Mouse (Mus musculus) kidney, postnatal 36 days (tissue): ENCODE results near the gene Stau1.

Experiments
- DNase-seq, 2 experiments: peaks; one replicate each; pipeline ENCODE4 v3.0.0; 2021 to 2022; ENCODE audit warnings: mixed read lengths in 2 of 2

The Stau1 gene

DNA sequence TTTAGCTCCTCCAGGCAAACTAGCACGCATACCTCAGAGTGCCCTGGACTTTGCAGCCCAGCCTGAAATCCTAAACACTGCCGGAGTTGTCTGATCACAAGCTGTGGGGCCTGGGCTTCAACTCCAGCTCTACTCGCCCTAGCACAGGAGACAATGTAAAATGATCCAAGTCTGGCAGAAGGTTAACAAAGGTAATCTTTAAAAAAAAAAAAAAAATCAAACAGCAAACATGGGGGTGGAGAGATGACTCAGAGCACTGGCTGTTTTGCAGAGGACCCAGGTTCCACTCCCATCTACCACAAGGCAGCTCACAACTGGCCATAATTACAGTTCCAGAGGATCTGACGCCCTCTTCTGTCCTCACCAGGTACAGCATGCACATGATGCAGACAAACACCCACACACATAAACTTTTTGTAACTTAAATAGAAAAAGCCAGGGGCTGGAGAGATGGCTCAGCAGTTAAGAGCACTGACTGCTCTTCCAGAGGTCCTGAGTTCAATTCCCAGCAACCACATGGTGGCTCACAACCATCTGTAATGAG is 12.7 kb downstream of the Stau1 start:
- DNase-seq, result no peak

GRCm38 (mm10) chr2:166980161-166980560 is 15.9 kb downstream of the Stau1 start:
- DNase-seq, result no peak

DNA sequence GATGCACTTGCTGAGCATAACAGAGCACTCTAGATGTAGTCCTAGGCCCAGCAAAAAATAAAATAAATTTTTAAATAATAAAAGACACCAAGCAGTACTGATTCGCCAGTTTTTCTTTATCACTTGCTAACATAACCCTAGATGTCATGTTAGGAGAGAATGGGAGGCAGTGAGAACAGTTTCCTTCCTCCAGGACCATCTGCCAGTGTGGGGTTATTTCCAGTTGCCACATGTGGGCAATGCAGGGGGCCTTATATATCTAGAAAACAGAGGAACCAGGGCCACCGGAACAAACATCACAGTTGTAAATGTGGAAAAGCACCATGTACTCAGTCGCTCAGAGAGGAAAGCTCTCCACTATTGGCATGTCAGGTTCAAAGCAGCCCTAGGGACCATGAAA is 18.6 kb downstream of the Stau1 start:
- DNase-seq, result no peak

DNA sequence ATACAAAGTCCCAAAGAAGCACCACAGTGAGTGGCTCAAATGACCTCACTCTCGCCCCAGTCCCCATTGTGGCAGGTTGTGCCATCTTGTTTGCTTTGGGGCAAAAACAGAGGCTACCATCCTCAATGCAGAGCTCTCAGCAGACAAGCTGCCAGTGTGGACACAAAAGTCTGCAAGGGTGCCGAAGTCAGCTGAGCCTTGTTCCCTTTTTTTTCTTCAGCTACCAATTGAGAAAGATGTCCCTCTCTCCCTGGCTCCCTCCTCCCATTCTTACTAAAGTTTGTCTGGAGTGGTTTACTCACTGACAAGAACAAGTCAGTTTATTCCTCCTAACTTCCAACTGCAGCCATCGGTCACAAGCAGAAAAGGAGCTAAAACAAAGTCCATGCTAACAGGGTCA is 19.7 kb downstream of the Stau1 start:
- DNase-seq, result no peak

GRCm38 (mm10) chr2:166974177-166974872 is 21.8 kb downstream of the Stau1 start:
- DNase-seq, result no peak

GRCm38 (mm10) chr2:166973153-166973552 is 22.9 kb downstream of the Stau1 start:
- DNase-seq, result no peak

DNA sequence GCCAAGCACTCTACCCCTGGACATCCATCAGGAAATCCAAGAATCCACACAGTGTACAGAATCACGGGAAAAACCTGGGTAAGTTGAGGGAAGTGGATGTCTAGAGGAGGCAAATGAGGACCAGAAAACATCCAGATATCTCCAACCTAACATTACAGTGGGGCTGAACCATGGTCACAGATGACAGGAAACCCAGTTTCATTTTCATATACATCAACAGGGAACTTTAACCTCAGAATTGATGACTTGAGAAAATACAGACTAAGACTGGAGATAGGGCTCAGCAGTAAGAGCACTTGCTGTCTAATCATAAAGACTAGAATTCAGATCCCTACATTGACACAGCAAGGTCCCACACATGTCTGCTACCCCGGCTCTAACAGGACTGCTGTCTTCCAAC is 31.3 kb downstream of the Stau1 start:
- no peak for DNase-seq

- DNase-seq, result no peak
These were observed 32.8 kb downstream of the Stau1 start for GRCm38 (mm10) chr2:166963257-166963656.

DNA sequence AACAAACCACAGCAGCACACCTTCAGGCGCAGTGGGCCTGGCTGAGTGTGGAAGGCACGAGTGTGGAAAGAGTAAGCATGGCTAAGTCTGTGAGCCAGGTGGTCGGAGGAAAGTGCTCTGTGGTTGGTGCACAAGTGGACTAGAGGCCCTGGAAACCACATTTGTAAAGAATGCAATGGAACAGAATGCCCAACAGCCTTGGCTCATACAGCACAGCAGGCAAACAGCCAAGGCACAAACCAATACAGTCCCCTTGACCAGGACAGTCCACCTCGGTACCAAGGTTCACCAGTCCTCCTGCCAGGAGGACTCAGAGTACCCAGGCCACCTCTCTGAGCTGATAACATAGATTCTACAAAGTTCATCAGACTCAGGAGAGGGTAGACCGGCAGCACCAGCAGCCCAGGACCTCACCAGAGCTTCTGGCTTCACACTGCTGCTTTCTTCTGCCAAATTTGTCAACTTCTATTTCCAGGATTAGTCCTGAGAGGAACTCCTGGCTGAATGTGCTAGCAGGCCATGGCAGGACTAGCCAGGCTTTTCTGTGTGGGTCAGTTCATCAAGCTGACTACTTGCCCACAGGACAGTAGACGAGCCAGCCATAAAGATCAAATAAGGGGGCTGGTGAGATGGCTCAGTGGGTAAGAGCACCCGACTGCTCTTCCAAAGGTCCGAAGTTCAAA is 35.3 kb downstream of the Stau1 start:
- DNase-seq, result peak; percentile 75 to 80

DNA sequence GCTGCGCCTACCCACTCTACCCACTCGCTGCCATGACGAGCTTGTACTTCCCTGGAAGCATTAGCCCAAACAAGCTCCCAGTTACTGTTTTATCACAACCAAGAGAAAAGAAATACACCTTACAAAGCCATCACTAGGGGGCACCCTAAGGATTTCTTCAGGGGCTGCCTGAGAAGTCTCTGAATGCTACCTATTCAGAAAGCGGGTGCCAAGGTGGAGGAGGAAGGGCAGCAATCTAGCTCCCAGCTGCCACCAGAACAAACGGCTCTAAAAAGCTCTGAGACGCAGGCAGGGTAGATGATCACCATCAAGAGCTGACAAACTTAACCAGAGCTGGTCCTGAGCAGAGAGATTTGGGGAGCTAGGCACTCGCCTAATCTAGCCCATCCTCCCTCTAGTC is 39.3 kb downstream of the Stau1 start:
- DNase-seq, result peak; percentile 79 to 81

- peak in 1 of 2 experiments; percentile 60 for DNase-seq
These were observed 43.9 kb downstream of the Stau1 start for GRCm38 (mm10) chr2:166952151-166952550.

GRCm38 (mm10) chr2:166950853-166951648 is 45.0 kb downstream of the Stau1 start:
- no peak for DNase-seq

DNA sequence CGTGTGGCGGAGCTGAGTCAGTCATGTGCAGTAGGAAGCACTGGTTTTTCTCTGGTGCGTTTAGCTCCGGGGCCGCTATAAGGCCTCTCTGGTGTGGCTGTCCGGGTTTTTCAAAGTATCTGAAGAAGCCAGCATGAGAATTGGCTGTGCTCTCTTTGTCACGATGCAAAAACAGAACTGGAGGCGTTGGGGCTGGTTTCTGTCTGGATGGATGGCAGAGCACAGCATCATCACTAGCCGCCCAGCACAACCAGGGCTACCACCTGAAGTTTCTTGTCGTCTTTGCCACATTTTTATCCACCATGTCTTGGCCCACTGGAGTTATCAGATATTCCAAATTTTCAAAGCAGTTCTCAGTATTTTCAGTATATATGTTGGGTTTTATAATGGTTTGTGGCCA is 47.2 kb downstream of the Stau1 start:
- DNase-seq, result no peak

DNA sequence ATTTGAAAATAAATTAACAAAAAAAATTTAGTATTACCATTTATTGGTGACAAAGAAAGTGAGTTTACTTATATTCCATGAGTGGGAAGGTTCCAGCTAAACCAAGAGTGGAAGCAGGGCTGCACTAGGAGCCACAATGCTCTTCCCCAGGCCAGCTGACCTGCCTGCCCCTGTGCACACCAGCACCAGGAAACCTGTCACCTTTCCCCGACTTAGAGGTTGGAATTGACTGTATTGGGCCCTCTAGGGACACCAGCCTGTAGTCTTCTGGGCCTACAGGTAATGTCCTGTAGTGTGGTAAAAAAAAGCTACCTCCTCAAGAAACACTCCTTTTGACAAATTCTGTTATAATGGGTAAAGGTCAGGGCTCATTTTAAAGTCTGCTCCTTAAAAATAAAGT is 47.9 kb downstream of the Stau1 start:
- no peak for DNase-seq

DNA sequence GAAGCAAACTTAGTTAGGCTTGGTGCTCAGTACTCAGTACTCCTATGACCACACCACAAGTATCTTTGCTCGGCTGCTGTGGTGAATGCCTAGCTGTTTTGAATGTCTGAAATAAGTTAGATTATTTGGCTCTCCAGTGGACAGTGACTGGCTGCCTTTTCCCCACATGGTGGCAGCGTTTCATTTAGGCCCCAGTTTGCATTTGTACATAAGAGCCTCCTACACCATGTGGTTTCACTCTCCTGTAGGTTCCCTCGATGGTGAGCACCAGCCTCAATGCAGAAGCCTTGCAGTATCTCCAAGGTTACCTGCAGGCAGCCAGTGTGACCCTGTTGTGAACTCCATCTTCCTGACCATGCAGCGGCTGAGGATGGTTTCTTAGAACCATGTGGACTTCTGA is 50.6 kb downstream of the Stau1 start:
- DNase-seq, result peak in 1 of 2 experiments; percentile 28

GRCm38 (mm10) chr2:166944346-166944745 is 51.8 kb downstream of the Stau1 start:
- no peak for DNase-seq

GRCm38 (mm10) chr2:166943146-166943545 is 53.0 kb downstream of the Stau1 start:
- DNase-seq, result no peak

- no peak for DNase-seq
These were observed 59.9 kb downstream of the Stau1 start for GRCm38 (mm10) chr2:166936166-166936565.

- DNase-seq, result no peak
These were observed 60.5 kb downstream of the Stau1 start for GRCm38 (mm10) chr2:166935582-166935981.

GRCm38 (mm10) chr2:166934416-166934815 is 61.7 kb downstream of the Stau1 start:
- DNase-seq, result no peak

DNA sequence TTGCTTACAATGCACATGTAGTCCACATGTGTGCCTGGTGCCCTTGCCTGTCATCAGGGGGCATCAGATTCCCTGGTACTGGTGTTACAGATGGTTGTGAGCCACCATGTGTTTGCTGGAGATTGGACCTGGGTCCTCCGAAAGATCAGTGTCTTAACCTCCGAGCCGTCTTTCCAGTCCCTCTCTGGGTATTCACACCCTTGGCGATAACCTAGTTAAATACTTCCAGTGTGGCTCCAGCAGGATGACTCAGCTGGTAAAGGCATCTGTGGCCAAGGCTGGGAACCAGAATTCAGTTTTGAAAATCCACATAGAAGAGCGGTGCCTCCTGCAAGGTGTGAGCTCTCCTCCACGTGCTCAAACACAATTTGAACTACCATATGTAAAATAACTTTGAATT is 62.2 kb downstream of the Stau1 start:
- DNase-seq, result no peak

GRCm38 (mm10) chr2:166923971-166924370 is 72.1 kb downstream of the Stau1 start:
- DNase-seq, result no peak

DNA sequence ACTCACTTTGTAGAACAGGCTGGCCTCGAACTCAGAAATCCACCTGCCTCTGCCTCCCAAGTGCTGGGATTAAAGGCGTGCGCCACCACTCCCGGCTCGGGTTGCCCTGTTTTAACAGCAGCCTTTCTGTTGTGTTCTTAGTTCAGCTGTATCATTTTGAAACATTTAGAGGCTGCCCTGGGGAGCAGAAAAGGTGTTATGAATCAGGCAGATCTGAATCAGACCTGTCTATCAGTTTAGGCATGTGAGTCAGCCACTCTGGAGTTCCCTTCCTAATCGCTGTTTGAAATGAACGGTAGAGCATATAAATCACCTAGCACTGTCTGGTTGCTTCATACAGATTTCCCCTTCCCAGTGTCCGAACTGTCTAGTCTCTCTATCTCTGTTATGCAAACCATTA is 85.6 kb downstream of the Stau1 start:
- no peak for DNase-seq

DNA sequence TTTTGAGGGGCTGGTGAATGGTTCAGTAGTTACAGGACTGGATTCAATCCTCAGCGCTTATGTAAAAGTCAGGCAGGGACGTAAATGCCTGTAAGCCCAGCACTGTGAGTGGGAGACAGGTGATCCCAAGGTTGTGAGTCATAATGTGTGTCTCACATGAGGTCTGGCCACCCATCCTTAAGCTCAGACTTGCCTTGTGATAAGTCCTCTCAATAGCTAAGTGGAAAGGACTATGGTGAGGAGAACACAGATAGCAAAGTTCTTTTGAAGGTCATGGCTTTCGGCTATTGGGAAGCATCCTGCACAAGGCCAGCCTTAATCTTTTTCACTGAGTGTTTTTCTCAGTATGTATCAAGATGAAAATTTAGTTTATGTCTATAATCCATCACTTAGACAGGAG is 86.4 kb downstream of the Stau1 start:
- no peak for DNase-seq
